Mouse (Mus musculus) bone marrow, adult 2 months (tissue): Measurements from ENCODE around the gene Nkx2-4.

Experiments used
- CTCF ChIP-seq: fragments of 200-500 bp; IDR thresholded peaks from 2 replicates; pipeline ENCODE4 v1.5.1; 2011; ENCODE audit warnings: low read length, control low read depth; ENCODE audit not compliant: control insufficient read depth, insufficient read depth
- POLR2A ChIP-seq: fragments of 200-500 bp; IDR thresholded peaks from 2 replicates; pipeline ENCODE4 v1.6.1; 2011; ENCODE audit warnings: low read depth, mild to moderate bottlenecking, control low read depth, low read length, borderline replicate concordance; ENCODE audit not compliant: control insufficient read depth

DNA sequence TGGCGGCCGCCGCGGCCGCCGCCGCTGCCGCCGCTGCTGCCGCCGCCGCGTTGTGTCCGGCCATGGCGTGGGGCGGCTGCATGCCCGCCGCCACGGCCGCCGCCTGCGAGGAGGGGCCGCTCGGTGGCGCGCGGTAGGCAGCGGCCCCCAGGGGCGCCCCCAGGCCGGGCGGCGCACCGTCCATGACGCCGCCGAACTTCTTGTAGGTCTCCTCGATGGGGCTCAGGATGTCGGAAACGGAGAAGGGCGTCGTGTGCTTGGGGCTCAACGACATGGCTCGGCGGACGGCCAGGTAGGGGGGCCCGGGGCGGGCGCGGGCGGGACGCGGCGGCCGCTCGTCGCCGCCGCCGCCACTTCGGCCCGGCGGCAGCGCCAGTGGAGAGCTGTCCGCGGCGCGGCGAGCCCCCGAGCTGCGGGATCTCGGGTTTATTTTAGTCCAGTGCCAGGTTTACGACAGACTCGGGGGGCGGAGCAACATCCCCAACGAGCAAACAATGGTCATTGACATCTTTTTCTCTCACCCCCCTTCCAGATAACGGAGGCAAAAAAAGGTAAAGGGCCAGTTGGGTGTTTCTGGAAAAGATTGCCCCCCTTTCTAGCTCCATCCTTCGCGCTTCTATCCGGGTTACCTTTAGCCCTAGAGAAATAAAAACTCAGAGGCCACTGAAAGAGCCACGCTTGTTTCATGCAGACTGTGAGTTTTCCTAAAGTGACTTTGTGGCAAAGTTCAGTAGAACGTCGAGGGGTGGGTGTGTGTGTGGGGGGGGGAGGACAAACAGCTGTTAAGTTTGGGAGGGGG lies at the start of gene Nkx2-4:
- TF ChIP-seq POLR2A (no peak), CTCF (no peak)
